Mouse (Mus musculus) midbrain, embryonic 11.5 days (tissue): ENCODE data around the gene A430005L14Rik. TPM values are rescaled to one million over a fixed set of nuclear protein-coding genes. Genes with fewer than 3 reads are reported as not detected.

ENCODE experiments used
- ATAC-seq: fragments of 200-750 bp; cut with Nextera tagmentation; 2 replicates; pipeline ENCODE4 v1.8.0; 2017; ENCODE audit warnings: moderate TSS enrichment, moderate library complexity; ENCODE audit not compliant: low FRiP score
- DNase-seq: peaks from one replicate; pipeline ENCODE4 v3.0.0; 2015; ENCODE audit warnings: low spot score; ENCODE audit errors: missing footprints
- H3K27ac ChIP-seq: fragments of 300-500 bp; sonication (generic); 2 replicates; pipeline ENCODE4 v1.5.1; 2014; ENCODE audit warnings: low read depth, low read length
- H3K27me3 ChIP-seq: fragments of 300-500 bp; sonication (generic); 2 replicates; pipeline ENCODE4 v1.6.1; 2014; ENCODE audit warnings: mild to moderate bottlenecking, low read length, moderate library complexity, mixed read lengths; ENCODE audit not compliant: control insufficient read depth, insufficient read depth
- H3K36me3 ChIP-seq: fragments of 300-500 bp; sonication (generic); 2 replicates; pipeline ENCODE4 v1.6.1; 2014; ENCODE audit warnings: mild to moderate bottlenecking, low read length, moderate library complexity, mixed read lengths; ENCODE audit not compliant: control insufficient read depth, insufficient read depth
- H3K4me1 ChIP-seq: fragments of 300-500 bp; sonication (generic); 2 replicates; pipeline ENCODE4 v1.6.1; 2014; ENCODE audit warnings: low read length; ENCODE audit not compliant: control insufficient read depth, insufficient read depth
- H3K4me2 ChIP-seq: fragments of 300-500 bp; sonication (generic); 2 replicates; pipeline ENCODE4 v1.6.1; 2014; ENCODE audit warnings: mild to moderate bottlenecking, moderate library complexity
- H3K4me3 ChIP-seq: fragments of 300-500 bp; sonication (generic); 2 replicates; pipeline ENCODE4 v1.5.1; 2014; ENCODE audit warnings: low read depth, low read length
- H3K9ac ChIP-seq: fragments of 300-500 bp; sonication (generic); 2 replicates; pipeline ENCODE4 v1.6.1; 2014; ENCODE audit warnings: low read length
- H3K9me3 ChIP-seq: fragments of 300-500 bp; sonication (generic); 2 replicates; pipeline ENCODE4 v1.6.1; 2016; ENCODE audit warnings: low read length; ENCODE audit not compliant: control insufficient read depth
- WGBS: fragments of 180-500 bp; shearing (Covaris S2); extraction: QIAGEN DNeasy Blood & Tissue Kit; methylation state at CpG from one replicate; pipeline ENCODE4 v1.1.7; 2014; 5-methylcytosine and 5-hydroxymethylcytosine counted together
- polyA plus RNA-seq: library from polyadenylated mRNA; unstranded; fragments of >200 nt; fragmentation: Nextera tagmentation; extraction: Ambion mirVana; gene quantifications from 2 replicates; pipeline ENCODE4 v1.2.1, GENCODE M21; 2014

A430005L14Rik gene
- polyA plus RNA-seq, 1 experiment from 2014 or later = 124 TPM

GRCm38 (mm10) chr4:153962631-153963030 lies 5.6 kb downstream of the A430005L14Rik start:
- Histone ChIP-seq H3K27ac (no peak overlapping the region), H3K27me3 (no peaks in the 10 kb centered on the region), H3K4me2 (no peak overlapping the region), H3K9ac (no peak overlapping the region), H3K9me3 (no peaks in the 10 kb centered on the region), H3K36me3 (peaks cover 13% of the 10 kb centered on the region), H3K4me3 (no peak overlapping the region), H3K4me1 (peaks cover 9% of the 10 kb centered on the region)
- ATAC-seq (no peak), DNase-seq (peak; percentile 47)
- 86% methylated on average over 7 of the region's 7 CpGs for WGBS

DNA sequence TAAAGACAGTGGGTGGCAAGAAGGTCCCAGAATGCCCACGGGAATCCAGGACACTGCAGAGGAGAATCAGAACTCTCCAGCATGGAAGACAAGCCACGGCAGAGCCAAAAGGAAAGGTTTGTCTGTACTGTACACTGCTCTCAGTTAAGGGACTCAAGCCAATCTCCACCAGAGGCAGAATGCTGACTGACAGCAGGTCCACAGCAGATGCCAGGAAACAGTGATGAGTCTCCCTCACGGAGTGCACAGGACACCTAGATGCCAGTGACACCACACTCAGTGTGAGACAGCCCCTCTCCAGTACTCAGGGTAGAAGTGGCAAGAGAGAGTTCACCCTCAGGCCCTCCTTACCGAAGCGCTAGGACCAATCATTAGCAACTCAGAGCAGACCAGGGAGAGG lies 9.6 kb downstream of the A430005L14Rik start:
- no peaks in the 10 kb centered on the region for H3K27me3 ChIP-seq
- no peak overlapping the region for H3K27ac ChIP-seq
- H3K4me1 ChIP-seq = no peaks in the 10 kb centered on the region
- no peak overlapping the region for H3K9ac ChIP-seq
- ATAC-seq (no peak), DNase-seq (peak; percentile 31)
- peaks cover 7% of the 10 kb centered on the region for H3K36me3 ChIP-seq
- H3K4me2 ChIP-seq = no peak overlapping the region
- WGBS = 88% methylated on average over 5 of the region's 5 CpGs
- no peaks in the 10 kb centered on the region for H3K9me3 ChIP-seq
- no peak overlapping the region for H3K4me3 ChIP-seq

DNA sequence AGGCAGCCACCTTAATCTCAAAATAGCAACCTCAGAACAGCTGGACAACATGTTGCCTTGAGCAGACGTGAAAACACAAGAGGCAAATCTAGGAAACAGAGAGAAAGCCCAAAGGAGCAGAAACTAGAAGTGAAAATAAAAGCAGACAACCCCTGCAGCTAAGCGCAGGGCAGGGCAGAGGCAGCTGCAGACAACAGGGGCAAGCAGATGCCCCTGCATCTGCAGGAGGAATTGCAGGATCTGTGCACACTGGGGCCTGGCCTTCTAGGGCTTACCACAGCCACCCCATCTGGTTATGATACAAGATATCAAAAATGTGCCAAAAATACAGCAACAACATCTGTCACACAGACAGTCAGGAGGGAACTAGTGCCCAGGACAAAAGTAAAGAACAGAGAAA lies 10.5 kb downstream of the A430005L14Rik start:
- no peaks in the 10 kb centered on the region for H3K4me1 ChIP-seq
- no peaks in the 10 kb centered on the region; the same call in 1 of the 2 replicates for H3K36me3 ChIP-seq
- H3K4me3 ChIP-seq = no peak overlapping the region
- no peak overlapping the region for H3K9ac ChIP-seq
- H3K9me3 ChIP-seq = no peaks in the 10 kb centered on the region
- no peak overlapping the region for H3K27ac ChIP-seq
- WGBS = 87% methylated on average over 2 of the region's 2 CpGs
- H3K27me3 ChIP-seq = no peaks in the 10 kb centered on the region
- H3K4me2 ChIP-seq = no peak overlapping the region
- DNase-seq (peak; percentile 44), ATAC-seq (no peak)

DNA sequence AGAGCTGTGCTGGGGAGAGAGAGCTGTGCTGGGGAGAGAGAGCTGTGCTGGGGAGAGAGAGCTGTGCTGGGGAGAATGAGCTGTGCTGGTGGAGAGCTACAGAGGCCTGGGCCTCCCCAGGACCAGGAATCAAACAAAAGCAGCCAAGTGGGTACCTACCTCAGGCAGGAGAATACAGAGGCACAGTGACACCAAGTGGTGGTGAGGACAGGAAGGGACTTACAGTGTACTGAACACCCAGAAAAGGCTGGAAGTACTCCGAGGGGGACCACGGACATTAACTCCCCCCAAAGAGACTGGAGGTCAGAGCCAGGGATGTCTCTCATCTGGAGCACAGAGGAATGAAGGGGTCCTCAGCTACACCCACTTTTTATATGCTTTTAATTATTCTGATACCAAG lies 11.0 kb downstream of the A430005L14Rik start:
- DNase-seq = peak; percentile 1
- Histone ChIP-seq H3K9ac (no peak overlapping the region), H3K4me2 (no peak overlapping the region), H3K36me3 (no peaks in the 10 kb centered on the region), H3K4me1 (no peaks in the 10 kb centered on the region), H3K27me3 (no peaks in the 10 kb centered on the region), H3K27ac (no peak overlapping the region), H3K9me3 (no peaks in the 10 kb centered on the region), H3K4me3 (no peak overlapping the region)
- ATAC-seq = no peak
- WGBS = 83% methylated on average over 2 of the region's 2 CpGs

GRCm38 (mm10) chr4:153974431-153975291 lies 17.6 kb downstream of the A430005L14Rik start, which contains the start of the genes Dffb and Cep104:
TSS of gene Dffb (minus strand) at chr4:153975126.
TSS of gene Cep104 (plus strand) at chr4:153975194.
- H3K4me1 ChIP-seq = peaks cover 11% of the 10 kb centered on the region
- no peaks in the 10 kb centered on the region for H3K27me3 ChIP-seq
- no peaks in the 10 kb centered on the region for H3K9me3 ChIP-seq
- H3K27ac ChIP-seq = peak within 1 kb of the TSS; percentile 53; the same call in 1 of the 2 replicates
- DNase-seq (peak; percentile 99), ATAC-seq (peak; percentile 98)
- H3K36me3 ChIP-seq = no peaks in the 10 kb centered on the region; the same call in 1 of the 2 replicates
- H3K4me2 ChIP-seq = peak within 1 kb of the TSS; percentile 97
- peak within 1 kb of the TSS; percentile 89 for H3K9ac ChIP-seq
- H3K4me3 ChIP-seq = peak within 1 kb of the TSS; percentile 84
- 1% methylated on average over 68 of the region's 68 CpGs for WGBS

- peak overlapping the region; percentile 97 for H3K4me2 ChIP-seq
- H3K27me3 ChIP-seq = no peaks in the 10 kb centered on the region
- peaks cover 11% of the 10 kb centered on the region for H3K4me1 ChIP-seq
- peak overlapping the region; percentile 89 for H3K9ac ChIP-seq
- H3K9me3 ChIP-seq = no peaks in the 10 kb centered on the region
- WGBS = under 1% methylated on average over 26 of the region's 33 CpGs
- DNase-seq = no peak
- peak overlapping the region; percentile 84 for H3K4me3 ChIP-seq
- no peaks in the 10 kb centered on the region; the same call in 1 of the 2 replicates for H3K36me3 ChIP-seq
- peak overlapping the region; percentile 53; the same call in 1 of the 2 replicates for H3K27ac ChIP-seq
- ATAC-seq = peak; percentile 84
Measured at GRCm38 (mm10) chr4:153975292-153975662, 18.2 kb downstream of the A430005L14Rik start.

DNA sequence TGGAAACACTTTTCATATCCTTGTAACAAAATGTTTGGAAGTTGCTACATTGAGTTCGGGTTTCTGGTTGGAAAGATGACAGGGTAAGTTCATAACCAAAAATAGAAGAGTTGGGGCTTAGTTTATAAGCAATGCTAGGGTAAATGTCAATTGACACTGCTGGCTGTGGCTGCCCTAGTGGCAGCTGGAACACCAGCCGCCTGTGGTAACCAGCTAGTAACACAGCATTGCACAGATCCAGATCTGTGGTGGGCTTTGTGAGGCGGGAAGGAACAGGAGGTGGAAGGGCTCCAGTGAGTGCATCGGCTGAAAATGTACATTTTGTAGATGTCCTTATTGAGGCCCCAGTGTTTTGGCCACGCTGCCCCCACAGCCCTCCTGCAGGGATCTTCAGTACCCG lies 18.7 kb downstream of the A430005L14Rik start:
- H3K9me3 ChIP-seq = no peaks in the 10 kb centered on the region
- no peak overlapping the region for H3K27ac ChIP-seq
- DNase-seq (peak; percentile 82), ATAC-seq (no peak)
- H3K4me1 ChIP-seq = peaks cover 11% of the 10 kb centered on the region
- no peaks in the 10 kb centered on the region; the same call in 1 of the 2 replicates for H3K36me3 ChIP-seq
- H3K27me3 ChIP-seq = no peaks in the 10 kb centered on the region
- H3K4me3 ChIP-seq = peak overlapping the region; percentile 84
- H3K9ac ChIP-seq = peak overlapping the region; percentile 89
- WGBS = 41% methylated on average over 6 of the region's 6 CpGs
- H3K4me2 ChIP-seq = peak overlapping the region; percentile 97

GRCm38 (mm10) chr4:153979243-153979642 lies 22.2 kb downstream of the A430005L14Rik start:
- DNase-seq (no peak), ATAC-seq (no peak)
- H3K27me3 ChIP-seq = no peaks in the 10 kb centered on the region
- H3K4me2 ChIP-seq = no peak overlapping the region
- peaks cover 7% of the 10 kb centered on the region for H3K4me1 ChIP-seq
- no peak overlapping the region for H3K4me3 ChIP-seq
- 93% methylated on average over 10 of the region's 10 CpGs for WGBS
- no peaks in the 10 kb centered on the region for H3K9me3 ChIP-seq
- H3K9ac ChIP-seq = no peak overlapping the region
- peaks cover 9% of the 10 kb centered on the region for H3K36me3 ChIP-seq
- H3K27ac ChIP-seq = no peak overlapping the region

GRCm38 (mm10) chr4:153980470-153980869 lies 23.4 kb downstream of the A430005L14Rik start:
- Histone ChIP-seq H3K4me3 (no peak overlapping the region), H3K4me2 (no peak overlapping the region), H3K9me3 (no peaks in the 10 kb centered on the region), H3K36me3 (peaks cover 19% of the 10 kb centered on the region), H3K9ac (no peak overlapping the region), H3K27me3 (no peaks in the 10 kb centered on the region), H3K4me1 (peaks cover 5% of the 10 kb centered on the region), H3K27ac (no peak overlapping the region)
- DNase-seq (no peak), ATAC-seq (no peak)
- WGBS = 89% methylated on average over 11 of the region's 11 CpGs
